Mouse (Mus musculus) myocyte (in vitro differentiated cells): ENCODE results near the gene Tbx5. TPM values are rescaled to one million over a fixed set of nuclear protein-coding genes. Genes with fewer than 3 reads are reported as not detected.

ENCODE experiments used
- H3K27me3 ChIP-seq: one replicate; pipeline ENCODE4 v1.6.1; 2011; ENCODE audit not compliant: control insufficient read depth, insufficient read depth, insufficient read length
- H3K36me3 ChIP-seq: one replicate; pipeline ENCODE4 v1.6.1; 2011; ENCODE audit not compliant: control insufficient read depth, insufficient read depth
- H3K4me2 ChIP-seq: one replicate; pipeline ENCODE4 v1.6.1; 2011; ENCODE audit warnings: low read depth, control low read depth
- H3K4me3 ChIP-seq: one replicate; pipeline ENCODE4 v1.5.1; 2011; ENCODE audit warnings: mild to moderate bottlenecking, control low read depth, moderate library complexity
- H3K79me2 ChIP-seq: one replicate; pipeline ENCODE4 v1.6.1; 2011; ENCODE audit not compliant: control insufficient read depth, insufficient read depth
- H3ac ChIP-seq: one replicate; pipeline ENCODE4 v1.6.1; 2011; ENCODE audit not compliant: control insufficient read depth, insufficient read length
- CEBPB ChIP-seq: IDR thresholded peaks from 2 replicates; pipeline ENCODE4 v1.6.1; 2011; ENCODE audit warnings: mild to moderate bottlenecking, moderate library complexity; ENCODE audit not compliant: poor library complexity, insufficient read depth, severe bottlenecking
- E2F4 ChIP-seq: IDR thresholded peaks from one replicate; pipeline ENCODE4 v1.6.1; 2011; ENCODE audit warnings: mild to moderate bottlenecking, control low read depth, moderate library complexity; ENCODE audit not compliant: insufficient read depth
- MAX ChIP-seq: IDR thresholded peaks from one replicate; pipeline ENCODE4 v1.6.1; 2011; ENCODE audit warnings: low read depth, mild to moderate bottlenecking, control low read depth
- MYOD1 ChIP-seq, 3 experiments: IDR thresholded peaks; one replicate each; pipeline ENCODE4 v1.6.1; 2011; ENCODE audit warnings: control low read depth in 2 of 3, low read depth in 2 of 3, mild to moderate bottlenecking in 2 of 3, moderate library complexity in 1 of 3; ENCODE audit not compliant: insufficient read length in 2 of 3, control insufficient read depth in 1 of 3
- MYOG ChIP-seq, 3 experiments: IDR thresholded peaks; one replicate each; pipeline ENCODE4 v1.6.1; 2011; ENCODE audit warnings: control low read depth in 2 of 3, low read depth in 2 of 3, mild to moderate bottlenecking in 2 of 3; ENCODE audit not compliant: insufficient read length in 2 of 3, control insufficient read depth in 1 of 3, insufficient read depth in 1 of 3
- POLR2A ChIP-seq: IDR thresholded peaks from one replicate; pipeline ENCODE4 v1.6.1; 2011; ENCODE audit warnings: low read depth, mild to moderate bottlenecking, control low read depth, moderate library complexity; ENCODE audit not compliant: insufficient read length
- POLR2AphosphoS2 ChIP-seq: IDR thresholded peaks from one replicate; pipeline ENCODE4 v1.6.1; 2011; ENCODE audit warnings: low read depth, control low read depth; ENCODE audit not compliant: insufficient read length
- REST ChIP-seq: IDR thresholded peaks from one replicate; pipeline ENCODE4 v1.6.1; 2011; ENCODE audit warnings: mild to moderate bottlenecking, control low read depth, moderate library complexity; ENCODE audit not compliant: insufficient read depth, insufficient read length
- SRF ChIP-seq: IDR thresholded peaks from one replicate; pipeline ENCODE4 v1.6.1; 2011; ENCODE audit warnings: low read depth; ENCODE audit not compliant: control insufficient read depth, insufficient read length
- TCF12 ChIP-seq: IDR thresholded peaks from one replicate; pipeline ENCODE4 v1.6.1; 2011; ENCODE audit warnings: mild to moderate bottlenecking, control low read depth; ENCODE audit not compliant: poor library complexity, insufficient read depth, severe bottlenecking
- TCF3 ChIP-seq: IDR thresholded peaks from one replicate; pipeline ENCODE4 v1.6.1; 2011; ENCODE audit warnings: low read depth, control low read depth; ENCODE audit not compliant: insufficient read length
- USF1 ChIP-seq: IDR thresholded peaks from one replicate; pipeline ENCODE4 v1.6.1; 2011; ENCODE audit warnings: low read depth, mild to moderate bottlenecking, control low read depth, moderate library complexity
- polyA plus RNA-seq: library from polyadenylated mRNA; unstranded; fragments of >200 nt; fragmentation: generic; extraction: Trizol; gene quantifications from one replicate; pipeline ENCODE4 v1.2.1, GENCODE M21; 2012; ENCODE audit warnings: missing spikeins

The Tbx5 gene
- polyA plus RNA-seq, 1 experiment = not detected

DNA sequence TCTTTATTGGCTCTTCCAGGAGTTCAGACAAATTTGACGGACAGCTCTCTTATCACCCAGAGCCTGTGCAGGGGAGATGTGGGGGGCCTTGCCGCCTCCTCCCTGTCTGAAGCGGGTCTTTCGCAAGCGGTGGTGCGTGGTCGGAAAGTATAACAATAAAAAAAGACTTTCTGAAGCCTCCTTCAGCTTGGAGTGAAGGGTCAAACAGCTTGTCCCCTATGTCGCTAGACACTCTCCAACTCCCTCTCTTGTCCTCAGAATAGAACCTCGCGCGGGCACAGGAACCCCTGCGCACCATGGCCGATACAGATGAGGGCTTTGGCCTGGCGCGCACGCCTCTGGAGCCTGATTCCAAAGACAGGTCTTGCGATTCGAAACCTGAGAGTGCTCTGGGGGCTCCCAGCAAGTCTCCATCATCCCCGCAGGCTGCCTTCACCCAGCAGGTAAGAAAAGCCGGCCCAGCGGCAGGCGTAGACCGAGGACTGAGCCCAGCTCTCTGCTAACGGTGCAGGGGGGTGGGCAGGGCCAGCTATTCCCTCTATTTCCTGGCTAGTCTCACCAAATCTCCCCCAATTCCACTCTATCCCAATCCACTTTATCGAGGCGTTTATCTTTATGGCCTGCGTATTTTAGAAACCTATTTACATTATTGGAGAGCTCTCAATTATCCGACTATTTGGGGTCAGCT is 4.3 kb downstream of the Tbx5 start:
- H3K4me3 ChIP-seq = no peak overlapping the region
- no peaks in the 10 kb centered on the region for H3K36me3 ChIP-seq
- H3K27me3 ChIP-seq = peaks cover 77% of the 10 kb centered on the region
- TF ChIP-seq SRF (no peak), REST (no peak), E2F4 (no peak), POLR2AphosphoS2 (no peak), MAX (no peak), USF1 (no peak), POLR2A (no peak), TCF12 (no peak), MYOD1 (IDR thresholded peaks at IDR 0.05; ENCODE audit: control insufficient read depth in 1 of 3, insufficient read length in 2 of 3, low read depth in 2 of 3) (no peak), CEBPB (no peak), TCF3 (no peak)
- H3ac ChIP-seq = no peak overlapping the region
- H3K4me2 ChIP-seq = no peak overlapping the region
- no peaks in the 10 kb centered on the region for H3K79me2 ChIP-seq

DNA sequence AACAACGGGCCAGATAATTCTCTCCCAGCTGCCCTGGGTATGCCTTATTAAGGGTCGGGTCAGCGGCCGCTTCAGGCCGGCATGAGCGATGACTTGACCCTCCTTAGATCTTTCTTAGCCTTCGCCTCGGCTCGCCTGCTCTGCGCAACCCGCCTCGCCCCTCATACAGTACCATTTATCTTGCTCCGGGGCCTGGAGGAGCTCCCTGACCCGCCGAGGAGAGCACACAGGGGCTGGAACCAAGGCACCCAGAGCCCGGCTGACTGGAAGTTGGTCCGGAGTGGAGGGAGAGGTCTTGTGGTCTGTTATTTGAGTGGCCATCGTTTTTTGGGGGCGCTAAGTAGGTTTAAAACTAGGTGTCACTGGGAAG is 4.8 kb downstream of the Tbx5 start:
- peaks cover 79% of the 10 kb centered on the region for H3K27me3 ChIP-seq

DNA sequence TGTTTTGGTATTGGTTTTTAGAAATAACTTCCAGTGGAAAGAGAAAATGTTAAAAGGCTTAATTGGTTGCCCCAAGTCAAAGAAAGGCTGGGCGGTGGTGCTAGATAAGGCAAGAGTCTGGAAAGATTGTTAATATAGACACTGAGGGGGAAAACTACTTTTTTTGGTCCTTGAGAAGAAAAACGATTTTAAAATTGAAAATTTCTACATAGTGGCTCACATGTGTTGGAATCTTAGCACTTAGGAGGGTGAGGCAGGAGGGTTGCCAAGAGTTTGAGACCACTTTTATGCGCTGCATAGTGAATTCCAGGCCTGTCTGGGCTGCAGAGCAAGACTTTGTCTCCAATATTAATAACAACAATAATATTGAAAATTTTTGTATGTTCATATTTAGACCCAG is 5.4 kb downstream of the Tbx5 start:
- Histone ChIP-seq H3K4me3 (no peak overlapping the region), H3K36me3 (no peaks in the 10 kb centered on the region), H3K27me3 (peaks cover 74% of the 10 kb centered on the region), H3K79me2 (no peaks in the 10 kb centered on the region), H3K4me2 (no peak overlapping the region), H3ac (no peak overlapping the region)
- no peak for TF ChIP-seq TCF3
- TF ChIP-seq TCF12 = no peak
- no peak for TF ChIP-seq CEBPB
- TF ChIP-seq MYOG (IDR thresholded peaks at IDR 0.05; ENCODE audit: control insufficient read depth in 1 of 3, insufficient read depth in 1 of 3, insufficient read length in 2 of 3, low read depth in 2 of 3) = no peak
- no peak for TF ChIP-seq E2F4
- no peak for TF ChIP-seq POLR2A
- TF ChIP-seq REST = no peak
- no peak for TF ChIP-seq USF1
- no peak for TF ChIP-seq MYOD1 (IDR thresholded peaks at IDR 0.05; ENCODE audit: control insufficient read depth in 1 of 3, insufficient read length in 2 of 3, low read depth in 2 of 3)
- no peak for TF ChIP-seq POLR2AphosphoS2

More for the DNA sequence above, 4.8 kb downstream of the Tbx5 start:
- Histone ChIP-seq H3K4me3 (no peak overlapping the region), H3K4me2 (no peak overlapping the region), H3K79me2 (no peaks in the 10 kb centered on the region), H3ac (no peak overlapping the region), H3K36me3 (no peaks in the 10 kb centered on the region)
- no peak for TF ChIP-seq MAX
- no peak for TF ChIP-seq MYOD1 (IDR thresholded peaks at IDR 0.05; ENCODE audit: control insufficient read depth in 1 of 3, insufficient read length in 2 of 3, low read depth in 2 of 3)

DNA sequence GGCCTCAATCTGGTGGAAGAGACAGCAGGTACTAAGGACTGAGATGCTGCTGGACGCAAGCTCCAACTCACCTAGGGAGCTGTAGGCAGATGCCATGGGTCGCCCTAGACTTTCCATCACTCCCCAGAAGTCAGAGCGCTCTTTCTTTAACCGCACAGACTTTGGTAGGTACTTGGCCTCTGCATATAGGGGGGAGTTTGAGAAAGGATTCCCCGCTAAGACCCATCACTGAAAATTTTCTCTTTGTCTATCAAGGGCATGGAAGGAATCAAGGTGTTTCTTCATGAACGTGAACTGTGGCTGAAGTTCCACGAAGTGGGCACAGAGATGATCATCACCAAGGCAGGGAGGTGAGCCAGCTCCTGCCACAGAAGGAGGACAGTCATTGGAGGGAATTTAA is 6.0 kb downstream of the Tbx5 start:
- Histone ChIP-seq H3K79me2 (no peaks in the 10 kb centered on the region), H3K4me2 (no peak overlapping the region), H3ac (no peak overlapping the region), H3K4me3 (no peak overlapping the region), H3K36me3 (no peaks in the 10 kb centered on the region), H3K27me3 (peaks cover 73% of the 10 kb centered on the region)
- TF ChIP-seq E2F4 = no peak
- TF ChIP-seq POLR2AphosphoS2 = no peak
- TF ChIP-seq MYOD1 (IDR thresholded peaks at IDR 0.05; ENCODE audit: control insufficient read depth in 1 of 3, insufficient read length in 2 of 3, low read depth in 2 of 3) = no peak
- no peak for TF ChIP-seq CEBPB
- TF ChIP-seq SRF = no peak
- no peak for TF ChIP-seq MYOG (IDR thresholded peaks at IDR 0.05; ENCODE audit: control insufficient read depth in 1 of 3, insufficient read depth in 1 of 3, insufficient read length in 2 of 3, low read depth in 2 of 3)
- no peak for TF ChIP-seq MAX
- no peak for TF ChIP-seq USF1
- TF ChIP-seq POLR2A = no peak
- TF ChIP-seq TCF12 = no peak
- no peak for TF ChIP-seq TCF3
- TF ChIP-seq REST = no peak

DNA sequence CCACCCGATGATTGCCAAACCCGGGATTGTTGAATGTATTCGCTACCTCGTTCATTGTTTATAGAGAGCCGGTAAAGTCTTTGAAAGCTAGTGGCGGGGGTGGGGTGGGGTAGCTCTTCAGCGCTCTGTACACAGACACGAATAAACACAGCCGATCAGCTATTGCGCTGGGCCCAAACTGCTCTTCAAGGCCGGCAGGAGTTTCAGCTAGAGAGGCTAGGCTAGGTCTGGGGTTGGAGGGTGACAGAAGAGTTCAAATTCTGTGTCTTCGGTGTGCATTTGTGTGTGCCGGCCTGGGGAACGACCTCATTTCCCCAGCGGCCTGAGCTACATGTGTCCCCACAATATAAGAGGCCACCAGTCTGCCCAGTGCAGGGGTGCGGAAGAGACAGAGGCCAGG is 6.7 kb downstream of the Tbx5 start:
- H3K36me3 ChIP-seq = no peaks in the 10 kb centered on the region
- H3K4me3 ChIP-seq = no peak overlapping the region
- no peak overlapping the region for H3K4me2 ChIP-seq
- no peak for TF ChIP-seq POLR2AphosphoS2
- TF ChIP-seq TCF3 = no peak
- TF ChIP-seq USF1 = no peak
- TF ChIP-seq MYOG (IDR thresholded peaks at IDR 0.05; ENCODE audit: control insufficient read depth in 1 of 3, insufficient read depth in 1 of 3, insufficient read length in 2 of 3, low read depth in 2 of 3) = no peak
- TF ChIP-seq TCF12 = no peak
- peaks cover 75% of the 10 kb centered on the region for H3K27me3 ChIP-seq
- H3K79me2 ChIP-seq = no peaks in the 10 kb centered on the region
- H3ac ChIP-seq = no peak overlapping the region
